Mouse (Mus musculus) embryonic fibroblast, embryonic 13.5 days (primary cell): Measurements from ENCODE around the gene Vars. TPM values are rescaled to one million over a fixed set of nuclear protein-coding genes. Genes with fewer than 3 reads are reported as not detected.
"Not testable (repeated sequence)": the region's sequence is repeated elsewhere in the genome, so short reads cannot be mapped to it uniquely, and the experiment has no call there.

Experiments used
- H3K27ac ChIP-seq: 2 replicates; pipeline ENCODE4 v1.5.1; 2012; ENCODE audit warnings: low read length, control low read depth, inconsistent platforms; ENCODE audit not compliant: insufficient read depth
- H3K4me1 ChIP-seq: 2 replicates; pipeline ENCODE4 v1.6.1; 2011; ENCODE audit warnings: low read length; ENCODE audit not compliant: control insufficient read depth, insufficient read depth
- H3K4me3 ChIP-seq: 2 replicates; pipeline ENCODE4 v1.5.1; 2011; ENCODE audit warnings: mild to moderate bottlenecking, control low read depth, low read length; ENCODE audit not compliant: insufficient read depth
- CTCF ChIP-seq: IDR thresholded peaks from 2 replicates; pipeline ENCODE4 v1.5.1; 2011; ENCODE audit warnings: mild to moderate bottlenecking, control low read depth, low read length, moderate library complexity, borderline replicate concordance; ENCODE audit not compliant: insufficient read depth
- POLR2A ChIP-seq: IDR thresholded peaks from 2 replicates; pipeline ENCODE4 v1.6.1; 2011; ENCODE audit warnings: low read depth, mild to moderate bottlenecking, control low read depth, low read length, moderate library complexity
- polyA plus RNA-seq: library from polyadenylated mRNA; stranded (reverse); fragments of >200 nt; gene quantifications from 2 replicates; pipeline ENCODE4 v1.2.4, GENCODE M21; 2011; ENCODE audit warnings: low read depth; ENCODE audit not compliant: missing spikeins, insufficient read length

Gene Vars
- polyA plus RNA-seq = 81.3 and 85.7 TPM in 2 replicates

- H3K4me3 ChIP-seq = peak within 1 kb of the TSS; percentile 81
- TF ChIP-seq POLR2A (peak; percentile 85), CTCF (no peak)
- H3K27ac ChIP-seq = peak within 1 kb of the TSS; percentile 96
- peaks cover 6% of the 10 kb centered on the region; the same call in 1 of the 2 replicates for H3K4me1 ChIP-seq
Measured at GRCm38 (mm10) chr17:35000717-35001451, at the start of gene Vars. TSS of gene Vars (plus strand) at chr17:35000987.

GRCm38 (mm10) chr17:34951636-34952377, 49.0 kb upstream of the Vars start:
- peak overlapping the region; percentile 88 for H3K27ac ChIP-seq
- peak overlapping the region; percentile 71 for H3K4me3 ChIP-seq
- no peak for TF ChIP-seq CTCF
- no peak for TF ChIP-seq POLR2A
- H3K4me1 ChIP-seq = no peaks in the 10 kb centered on the region

GRCm38 (mm10) chr17:34952378-34953040, 48.3 kb upstream of the Vars start:
- Histone ChIP-seq H3K4me3 (peak overlapping the region; percentile 71), H3K4me1 (no peaks in the 10 kb centered on the region), H3K27ac (peak overlapping the region; percentile 88)
- peak; percentile 29; the same call in 1 of the 2 replicates for TF ChIP-seq CTCF
- TF ChIP-seq POLR2A = peak; percentile 99

GRCm38 (mm10) chr17:34953258-34953657, 47.5 kb upstream of the Vars start:
- TF ChIP-seq POLR2A = no peak
- TF ChIP-seq CTCF = no peak
- Histone ChIP-seq H3K27ac (no peak overlapping the region), H3K4me3 (peak overlapping the region; percentile 44; the same call in 1 of the 2 replicates), H3K4me1 (no peaks in the 10 kb centered on the region)

- TF ChIP-seq CTCF (no peak), POLR2A (no peak)
- H3K27ac ChIP-seq = no peak overlapping the region
- no peak overlapping the region for H3K4me3 ChIP-seq
- H3K4me1 ChIP-seq = no peaks in the 10 kb centered on the region
Measured at GRCm38 (mm10) chr17:34953904-34954303, 46.9 kb upstream of the Vars start.

- TF ChIP-seq POLR2A (no peak), CTCF (no peak)
- no peak overlapping the region for H3K27ac ChIP-seq
- no peak overlapping the region for H3K4me3 ChIP-seq
- H3K4me1 ChIP-seq = no peaks in the 10 kb centered on the region
Measured at GRCm38 (mm10) chr17:34954831-34955230, 46.0 kb upstream of the Vars start.

- Histone ChIP-seq H3K27ac (no peak overlapping the region), H3K4me3 (no peak overlapping the region), H3K4me1 (no peaks in the 10 kb centered on the region)
- TF ChIP-seq POLR2A (no peak), CTCF (no peak)
Measured at GRCm38 (mm10) chr17:34955884-34956283, 44.9 kb upstream of the Vars start.

GRCm38 (mm10) chr17:34956340-34956739, 44.4 kb upstream of the Vars start:
- TF ChIP-seq POLR2A = no peak
- TF ChIP-seq CTCF = no peak
- Histone ChIP-seq H3K4me3 (no peak overlapping the region), H3K27ac (no peak overlapping the region), H3K4me1 (peaks cover 2% of the 10 kb centered on the region; the same call in 1 of the 2 replicates)

- H3K27ac ChIP-seq, H3K4me1 ChIP-seq, H3K4me3 ChIP-seq: not testable (repeated sequence)
Measured at GRCm38 (mm10) chr17:34957291-34957690, 43.5 kb upstream of the Vars start.

- H3K27ac ChIP-seq, H3K4me1 ChIP-seq, H3K4me3 ChIP-seq: not testable (repeated sequence)
Measured at GRCm38 (mm10) chr17:34957966-34958365, 42.8 kb upstream of the Vars start.

- not testable (repeated sequence) for H3K4me1 ChIP-seq
Measured at GRCm38 (mm10) chr17:34958734-34959129, 42.1 kb upstream of the Vars start.

More at GRCm38 (mm10) chr17:34958734-34959129, 42.1 kb upstream of the Vars start:
- not testable (repeated sequence) for H3K27ac ChIP-seq
- H3K4me3 ChIP-seq = peak overlapping the region; percentile 16; the same call in 1 of the 2 replicates
